Mouse (Mus musculus) left cerebral cortex, postnatal 10 days (tissue): Measurements from ENCODE around the gene Dscam. TPM values are rescaled to one million over a fixed set of nuclear protein-coding genes. Genes with fewer than 3 reads are reported as not detected.

Experiments used
- DNase-seq, 2 experiments: peaks; one replicate each; pipeline ENCODE4 v3.0.0; 2021 to 2022; ENCODE audit warnings: low spot score in 2 of 2, mixed read lengths in 1 of 2; ENCODE audit errors: extremely low spot score in 1 of 2
- intact Hi-C: fragments of 180-260 bp; cut with DNase I; formaldehyde crosslinking; loops from one replicate; pipeline ENCODE4 v1.15.1; 2025
- total RNA-seq, 2 experiments: library from RNA; stranded (reverse); gene quantifications; 2 replicates each; pipeline ENCODE4 v1.2.3; 2021

The Dscam gene
- 10 to 100 TPM; 44.4 to 45.7 TPM for total RNA-seq

GRCm38 (mm10) chr16:97170513-97171081 lies at the start of gene Dscam:
Gene Dscam, minus strand, starts transcription at chr16:97170752.
- intact Hi-C loops = loop anchor here (5.0 kb wide), 2 partner anchors 102 to 122 kb away; no protein-coding TSS in a partner anchor

GRCm38 (mm10) chr16:97219381-97219780 lies 48.8 kb upstream of the Dscam start:
- no peak for DNase-seq
- intact Hi-C loops = no loop called here

More at GRCm38 (mm10) chr16:97170513-97171081, at the start of gene Dscam:
- DNase-seq = peak; percentile 46 to 65

GRCm38 (mm10) chr16:97209997-97210396 lies 39.4 kb upstream of the Dscam start:
- intact Hi-C loops = no loop called here
- DNase-seq = peak; percentile 27 to 46

GRCm38 (mm10) chr16:97208276-97208675 lies 37.7 kb upstream of the Dscam start:
- intact Hi-C loops = no loop called here
- no peak for DNase-seq

GRCm38 (mm10) chr16:97204090-97204489 lies 33.5 kb upstream of the Dscam start:
- DNase-seq = no peak
- intact Hi-C loops = no loop called here

GRCm38 (mm10) chr16:97203554-97203953 lies 33.0 kb upstream of the Dscam start:
- intact Hi-C loops = no loop called here
- DNase-seq = no peak

GRCm38 (mm10) chr16:97194630-97195029 lies 24.1 kb upstream of the Dscam start:
- DNase-seq = no peak
- intact Hi-C loops = no loop called here

GRCm38 (mm10) chr16:97194179-97194578 lies 23.6 kb upstream of the Dscam start:
- DNase-seq = no peak
- intact Hi-C loops = no loop called here

GRCm38 (mm10) chr16:97192296-97192695 lies 21.7 kb upstream of the Dscam start:
- intact Hi-C loops = no loop called here

GRCm38 (mm10) chr16:97190604-97191003 lies 20.1 kb upstream of the Dscam start:
- intact Hi-C loops = no loop called here
- no peak for DNase-seq

More at GRCm38 (mm10) chr16:97192296-97192695, 21.7 kb upstream of the Dscam start:
- DNase-seq = no peak

GRCm38 (mm10) chr16:97171500-97171899 lies 948 bp upstream of the Dscam start:
- DNase-seq = peak; percentile 56 to 82
- intact Hi-C loops = loop anchor here (5.0 kb wide), 2 partner anchors 101 to 121 kb away; no protein-coding TSS in a partner anchor

- DNase-seq = peak in 1 of 2 experiments; percentile 57
- intact Hi-C loops = loop anchor here (5.0 to 10.0 kb wide), 6 partner anchors 102 to 485 kb away; no protein-coding TSS in a partner anchor
These were observed 545 bp downstream of the Dscam start for GRCm38 (mm10) chr16:97169901-97170512.

- intact Hi-C loops = loop anchor here (5.0 to 10.0 kb wide), 4 partner anchors 104 to 484 kb away; no protein-coding TSS in a partner anchor
- no peak for DNase-seq
These were observed 1.9 kb downstream of the Dscam start for GRCm38 (mm10) chr16:97168614-97169013.

- intact Hi-C loops = loop anchor here (5.0 to 10.0 kb wide), 4 partner anchors 103 to 483 kb away; no protein-coding TSS in a partner anchor
- DNase-seq = no peak
These were observed 2.5 kb downstream of the Dscam start for GRCm38 (mm10) chr16:97168030-97168429.

GRCm38 (mm10) chr16:97166166-97166565 lies 4.4 kb downstream of the Dscam start:
- intact Hi-C loops = loop anchor here (5.0 to 10.0 kb wide), 4 partner anchors 101 to 481 kb away; no protein-coding TSS in a partner anchor

GRCm38 (mm10) chr16:97165444-97166121 lies 5.0 kb downstream of the Dscam start:
- intact Hi-C loops = loop anchor here (5.0 to 10.0 kb wide), 4 partner anchors 101 to 481 kb away; no protein-coding TSS in a partner anchor
- peak; percentile 59 to 71 for DNase-seq

More at GRCm38 (mm10) chr16:97166166-97166565, 4.4 kb downstream of the Dscam start:
- no peak for DNase-seq

- DNase-seq = no peak
- intact Hi-C loops = no loop called here
These were observed 12.3 kb downstream of the Dscam start for GRCm38 (mm10) chr16:97158279-97158678.

GRCm38 (mm10) chr16:97144544-97145194 lies 25.9 kb downstream of the Dscam start:
- intact Hi-C loops = no loop called here
- DNase-seq = no peak

- DNase-seq = no peak
- intact Hi-C loops = no loop called here
These were observed 28.6 kb downstream of the Dscam start for GRCm38 (mm10) chr16:97141943-97142342.
